Mouse (Mus musculus) myocyte (in vitro differentiated cells): ENCODE results near the gene Olfr934. TPM values are rescaled to one million over a fixed set of nuclear protein-coding genes. Genes with fewer than 3 reads are reported as not detected.

Source experiments
- H3K27me3 ChIP-seq: one replicate; pipeline ENCODE4 v1.6.1; 2011; ENCODE audit not compliant: control insufficient read depth, insufficient read depth, insufficient read length
- H3K36me3 ChIP-seq: one replicate; pipeline ENCODE4 v1.6.1; 2011; ENCODE audit not compliant: control insufficient read depth, insufficient read depth
- H3K4me2 ChIP-seq: one replicate; pipeline ENCODE4 v1.6.1; 2011; ENCODE audit warnings: low read depth, control low read depth
- H3K4me3 ChIP-seq: one replicate; pipeline ENCODE4 v1.5.1; 2011; ENCODE audit warnings: mild to moderate bottlenecking, control low read depth, moderate library complexity
- H3K79me2 ChIP-seq: one replicate; pipeline ENCODE4 v1.6.1; 2011; ENCODE audit not compliant: control insufficient read depth, insufficient read depth
- H3ac ChIP-seq: one replicate; pipeline ENCODE4 v1.6.1; 2011; ENCODE audit not compliant: control insufficient read depth, insufficient read length
- CEBPB ChIP-seq: IDR thresholded peaks from 2 replicates; pipeline ENCODE4 v1.6.1; 2011; ENCODE audit warnings: mild to moderate bottlenecking, moderate library complexity; ENCODE audit not compliant: poor library complexity, insufficient read depth, severe bottlenecking
- REST ChIP-seq: IDR thresholded peaks from one replicate; pipeline ENCODE4 v1.6.1; 2011; ENCODE audit warnings: mild to moderate bottlenecking, control low read depth, moderate library complexity; ENCODE audit not compliant: insufficient read depth, insufficient read length
- polyA plus RNA-seq: library from polyadenylated mRNA; unstranded; fragments of >200 nt; fragmentation: generic; extraction: Trizol; gene quantifications from one replicate; pipeline ENCODE4 v1.2.1, GENCODE M21; 2012; ENCODE audit warnings: missing spikeins

Olfr934 gene
- polyA plus RNA-seq, 1 experiment, result not detected

DNA sequence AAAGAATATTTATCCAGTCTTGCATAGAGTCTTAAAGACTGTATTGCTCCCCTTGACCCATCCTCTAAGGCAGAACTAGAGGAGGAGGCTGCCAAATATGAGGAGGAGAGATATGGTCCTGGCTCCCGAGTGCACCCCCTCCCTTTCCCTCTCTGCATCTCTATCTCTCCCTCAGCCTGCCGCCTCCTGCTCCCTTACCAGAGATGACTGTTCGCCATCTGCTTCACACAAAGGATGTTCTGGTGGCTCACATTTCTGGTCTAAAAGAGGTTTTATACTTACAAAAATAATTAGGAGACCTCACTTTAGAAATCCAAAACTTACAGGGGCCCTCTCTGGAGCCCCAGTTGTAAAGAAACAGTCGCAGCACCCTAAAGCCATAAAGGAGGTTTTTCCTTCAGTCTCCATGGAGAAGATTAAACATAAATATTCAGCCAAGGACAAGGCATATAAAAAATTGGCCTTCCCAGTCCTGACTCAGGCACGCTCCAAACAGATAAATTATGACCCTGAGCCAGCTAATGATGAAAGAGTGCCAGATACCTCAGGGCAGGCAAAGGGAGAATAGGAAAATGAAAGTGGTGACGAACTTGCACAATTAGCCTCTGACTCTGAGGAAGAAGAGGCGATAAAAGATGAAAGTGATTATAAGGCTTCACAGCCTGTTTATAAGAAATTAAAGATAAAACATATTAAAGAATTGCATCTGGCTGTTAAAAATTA is 34.6 kb downstream of the Olfr934 start:
- H3K27me3 ChIP-seq, result no peaks in the 10 kb centered on the region
- no peak for TF ChIP-seq REST
- TF ChIP-seq CEBPB, result 0 out of 2 replicates have a peak, but pooled peaks have one; percentile 12
- peak overlapping the region; percentile 73 for H3K4me2 ChIP-seq
- H3K79me2 ChIP-seq, result no peaks in the 10 kb centered on the region
- no peaks in the 10 kb centered on the region for H3K36me3 ChIP-seq
- H3K4me3 ChIP-seq, result peak overlapping the region; percentile 8
- H3ac ChIP-seq, result no peak overlapping the region

Other genes starting within 250 kb of the Olfr934 start
- gene Olfr920, start 236.0 kb downstream of the Olfr934 start, polyA plus RNA-seq, result not detected
- gene Olfr921, start 215.2 kb downstream of the Olfr934 start, polyA plus RNA-seq, result not detected
- not detected for gene Olfr922, start 173.7 kb downstream of the Olfr934 start, polyA plus RNA-seq
- not detected for gene Olfr923, start 161.8 kb downstream of the Olfr934 start, polyA plus RNA-seq
- not detected for gene Olfr924, start 143.9 kb downstream of the Olfr934 start, polyA plus RNA-seq
- gene Olfr26, start 133.3 kb downstream of the Olfr934 start, polyA plus RNA-seq, result not detected
- gene Olfr926, start 111.2 kb downstream of the Olfr934 start, polyA plus RNA-seq, result not detected
- gene Olfr930, start 58.5 kb downstream of the Olfr934 start, polyA plus RNA-seq, result not detected
- gene Olfr933, start 16.0 kb downstream of the Olfr934 start, polyA plus RNA-seq, result not detected
- gene Olfr935, start 11.4 kb upstream of the Olfr934 start, polyA plus RNA-seq, result not detected
- gene Olfr146, start 35.1 kb upstream of the Olfr934 start, polyA plus RNA-seq, result not detected
- gene Olfr937, start 76.6 kb upstream of the Olfr934 start, polyA plus RNA-seq, result not detected
- gene Olfr938, start 90.6 kb upstream of the Olfr934 start, polyA plus RNA-seq, result not detected
- not detected for gene Olfr27, start 139.8 kb upstream of the Olfr934 start, polyA plus RNA-seq
- not detected for gene Olfr943, start 178.0 kb upstream of the Olfr934 start, polyA plus RNA-seq
- gene Olfr944, start 213.6 kb upstream of the Olfr934 start, polyA plus RNA-seq, result not detected